Mouse (Mus musculus): ENCODE results near the gene Xpnpep2.

DNA sequence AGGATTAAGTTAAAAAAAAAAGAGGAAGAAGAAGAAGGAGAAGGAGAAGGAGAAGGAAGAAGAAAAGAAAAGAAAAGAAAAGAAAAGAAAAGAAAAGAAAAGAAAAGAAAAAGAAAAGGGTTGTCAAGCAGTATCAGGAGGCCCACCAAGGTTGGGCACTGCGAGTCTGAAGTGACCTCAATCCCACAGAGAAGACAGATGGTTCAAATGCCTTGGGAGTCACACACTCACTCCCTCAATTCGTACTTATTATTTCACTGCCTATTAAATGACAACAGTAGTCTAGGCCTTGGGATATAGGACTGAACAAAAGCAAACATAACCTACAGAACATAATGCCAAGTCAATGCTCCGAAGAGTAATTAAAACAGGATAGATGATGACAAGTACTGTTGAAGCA lies 5.3 kb upstream of the Xpnpep2 start:
- TF ChIP-seq POLR2A (IDR thresholded peaks at IDR 0.05; ENCODE audit: low read depth, low read length) (no peak), CTCF (IDR thresholded peaks at IDR 0.05; ENCODE audit: extremely low read depth, insufficient read length, insufficient replicate concordance, low read depth, low read length) (no peak)

Measured in small intestine, adult 2 months (tissue).